Mouse (Mus musculus) midbrain, embryonic 15.5 days (tissue): ENCODE data around the gene Angptl6. TPM values are rescaled to one million over a fixed set of nuclear protein-coding genes. Genes with fewer than 3 reads are reported as not detected.

Experiments
- ATAC-seq: fragments of 200-750 bp; cut with Nextera tagmentation; replicated peaks from 2 replicates; pipeline ENCODE4 v1.8.0; 2017; ENCODE audit warnings: moderate TSS enrichment
- H3K27ac ChIP-seq: fragments of 300-500 bp; sonication (generic); 2 replicates; pipeline ENCODE4 v1.5.1; 2015; ENCODE audit warnings: mild to moderate bottlenecking, inconsistent platforms
- H3K27me3 ChIP-seq: fragments of 300-500 bp; sonication (generic); replicated peaks from 2 replicates; pipeline ENCODE4 v1.6.1; 2015; ENCODE audit warnings: inconsistent platforms
- H3K36me3 ChIP-seq: fragments of 300-500 bp; sonication (generic); replicated peaks from 2 replicates; pipeline ENCODE4 v1.6.1; 2015; ENCODE audit warnings: inconsistent platforms
- H3K4me1 ChIP-seq: fragments of 300-500 bp; sonication (generic); 2 replicates; pipeline ENCODE4 v1.6.1; 2015; ENCODE audit warnings: inconsistent platforms
- H3K4me2 ChIP-seq: fragments of 300-500 bp; sonication (generic); 2 replicates; pipeline ENCODE4 v1.6.1; 2015; ENCODE audit warnings: inconsistent platforms, mild to moderate bottlenecking, moderate library complexity
- H3K4me3 ChIP-seq: fragments of 300-500 bp; sonication (generic); 2 replicates; pipeline ENCODE4 v1.5.1; 2015; ENCODE audit warnings: mild to moderate bottlenecking, inconsistent platforms
- H3K9ac ChIP-seq: fragments of 300-500 bp; sonication (generic); 2 replicates; pipeline ENCODE4 v1.6.1; 2015; ENCODE audit warnings: mild to moderate bottlenecking, inconsistent platforms
- H3K9me3 ChIP-seq: fragments of 300-500 bp; sonication (generic); 2 replicates; pipeline ENCODE4 v1.6.1; 2016; ENCODE audit warnings: inconsistent platforms
- WGBS: fragments of 180-500 bp; shearing (Covaris S2); methylation state at CpG from one replicate; pipeline ENCODE4 v1.1.7; 2015; ENCODE audit warnings: mixed read lengths; 5-methylcytosine and 5-hydroxymethylcytosine counted together
- polyA plus RNA-seq: library from polyadenylated mRNA; unstranded; fragments of >200 nt; fragmentation: Nextera tagmentation; extraction: Ambion mirVana; gene quantifications from 2 replicates; pipeline ENCODE4 v1.2.1, GENCODE M21; 2015

The Angptl6 gene
- polyA plus RNA-seq, 1 experiment from 2014 or later = 15.3 TPM

- 36% methylated on average over 14 of the region's 14 CpGs for WGBS
- no peaks in the 10 kb centered on the region for H3K9me3 ChIP-seq
These were observed 2.1 kb downstream of the Angptl6 start for GRCm38 (mm10) chr9:20877118-20878040.

DNA sequence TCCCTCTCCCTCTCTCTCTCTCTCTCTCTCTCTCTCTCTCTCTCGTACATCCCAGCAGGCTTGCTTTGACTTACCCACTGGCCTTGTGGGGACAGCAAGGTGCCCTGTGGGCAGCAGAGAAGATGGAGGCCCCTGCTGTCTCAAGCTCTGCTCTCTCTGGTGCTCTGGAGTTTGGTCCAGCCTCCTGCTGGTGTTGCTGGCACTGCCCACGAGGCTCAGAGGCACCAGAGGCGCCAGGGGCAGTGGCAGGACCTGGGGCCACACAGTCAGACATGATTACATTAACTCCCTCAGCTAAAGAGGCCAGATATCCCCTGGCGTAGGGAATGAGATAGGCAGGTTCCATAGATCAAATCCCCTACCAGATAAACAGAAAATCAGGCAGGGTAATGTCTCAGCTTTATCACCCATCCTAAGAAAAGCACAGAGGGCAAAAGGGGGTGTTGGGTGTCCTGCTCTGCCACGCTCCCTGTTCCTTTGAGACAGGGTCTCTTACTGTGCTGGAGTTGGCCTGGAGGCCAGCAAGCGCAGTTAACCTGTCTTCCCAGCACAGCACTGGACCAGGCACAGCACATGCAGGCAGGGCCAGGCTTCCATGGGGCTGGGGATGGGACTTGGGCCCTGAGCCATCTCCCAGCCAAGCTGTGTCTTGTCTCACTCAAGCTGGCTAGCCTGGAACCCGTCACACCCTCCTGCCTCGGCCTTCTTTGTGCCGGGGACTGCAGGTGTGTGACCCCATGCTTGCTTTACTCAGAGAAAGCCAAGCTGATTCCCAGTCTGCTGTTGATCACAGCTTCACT lies 3.0 kb downstream of the Angptl6 start:
- WGBS = 76% methylated on average over 8 of the region's 9 CpGs
- Histone ChIP-seq H3K9me3 (no peaks in the 10 kb centered on the region), H3K9ac (no peak overlapping the region), H3K27ac (no peak overlapping the region), H3K36me3 (no peaks in the 10 kb centered on the region), H3K27me3 (no peaks in the 10 kb centered on the region), H3K4me3 (no peak overlapping the region), H3K4me1 (peaks cover 20% of the 10 kb centered on the region), H3K4me2 (no peak overlapping the region)
- no peak for ATAC-seq

More at GRCm38 (mm10) chr9:20877118-20878040, 2.1 kb downstream of the Angptl6 start:
- peak overlapping the region; percentile 92 for H3K27ac ChIP-seq
- no peaks in the 10 kb centered on the region for H3K36me3 ChIP-seq
- peak; percentile 31 for ATAC-seq
- no peaks in the 10 kb centered on the region for H3K27me3 ChIP-seq
- H3K4me3 ChIP-seq = peak overlapping the region; percentile 45
- peak overlapping the region; percentile 34 for H3K9ac ChIP-seq
- peak overlapping the region; percentile 72 for H3K4me2 ChIP-seq
- H3K4me1 ChIP-seq = peaks cover 20% of the 10 kb centered on the region

DNA sequence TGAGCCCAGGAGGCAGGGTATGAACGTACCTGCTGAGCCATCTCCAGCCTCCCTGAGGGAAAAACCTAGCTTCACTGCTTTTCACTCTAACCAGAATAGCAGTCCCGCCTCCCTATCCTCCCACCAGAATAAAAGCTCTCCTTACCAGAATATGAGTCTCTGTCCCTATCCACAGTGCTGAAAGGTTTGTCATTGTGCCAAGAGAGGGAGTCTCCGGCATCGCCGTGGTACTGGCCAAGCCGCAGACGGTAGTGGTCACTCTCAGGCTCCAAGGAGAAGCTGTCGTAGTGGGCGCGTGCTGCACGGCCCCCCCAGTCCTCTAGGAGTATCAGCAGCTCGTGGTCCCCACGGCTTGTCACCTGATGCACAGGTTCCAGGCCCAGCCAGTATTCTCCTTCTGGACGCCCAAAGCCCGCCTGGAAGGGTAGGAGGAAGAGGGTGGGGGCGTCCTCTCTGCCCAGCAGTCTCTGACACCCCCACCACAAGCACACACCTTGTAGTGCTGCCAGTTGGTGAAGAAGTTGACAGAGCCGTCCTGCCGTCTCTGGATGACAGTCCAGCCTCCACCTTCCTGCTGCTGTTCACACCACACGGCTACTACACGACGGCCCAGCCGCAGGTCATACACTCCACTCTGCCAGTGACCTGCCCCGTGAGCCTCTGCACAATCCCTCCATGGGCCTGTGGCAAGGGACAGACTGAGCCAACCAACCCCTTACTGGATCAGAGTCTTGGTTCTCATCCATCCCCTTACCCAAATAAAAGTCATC lies 4.3 kb downstream of the Angptl6 start:
- no peak for ATAC-seq
- Histone ChIP-seq H3K4me2 (no peak overlapping the region), H3K4me1 (peaks cover 20% of the 10 kb centered on the region), H3K27me3 (peaks cover 5% of the 10 kb centered on the region; the same call in 1 of the 2 replicates), H3K9ac (no peak overlapping the region), H3K27ac (no peak overlapping the region), H3K36me3 (no peaks in the 10 kb centered on the region), H3K9me3 (no peaks in the 10 kb centered on the region), H3K4me3 (no peak overlapping the region)
- 69% methylated on average over 23 of the region's 23 CpGs for WGBS

- Histone ChIP-seq H3K4me1 (peaks cover 18% of the 10 kb centered on the region), H3K9me3 (no peaks in the 10 kb centered on the region), H3K9ac (no peak overlapping the region), H3K4me2 (no peak overlapping the region), H3K4me3 (no peak overlapping the region), H3K36me3 (no peaks in the 10 kb centered on the region), H3K27ac (no peak overlapping the region), H3K27me3 (peaks cover 21% of the 10 kb centered on the region)
- WGBS = 90% methylated on average over 12 of the region's 12 CpGs
- no peak for ATAC-seq
These were observed 6.0 kb downstream of the Angptl6 start for GRCm38 (mm10) chr9:20873521-20873920.

DNA sequence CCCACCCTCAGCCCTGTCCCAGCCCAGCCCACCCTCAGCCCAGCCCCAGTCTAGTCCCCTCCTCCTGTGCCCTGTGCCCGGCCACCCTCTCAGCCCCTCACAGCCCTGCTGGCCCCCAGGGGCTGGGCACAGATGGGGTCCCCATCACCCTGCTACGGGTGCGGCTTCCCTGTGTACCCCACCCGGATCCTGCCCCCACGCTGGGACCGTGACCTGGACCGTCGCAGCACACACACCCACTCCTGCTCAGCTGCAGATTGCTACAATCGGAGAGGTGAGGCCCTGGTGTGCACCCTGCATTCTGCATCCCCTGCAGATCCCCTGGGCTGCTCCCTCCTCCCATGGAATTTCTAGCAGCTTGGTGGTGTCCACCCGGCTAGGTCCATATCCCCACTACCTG lies 6.5 kb downstream of the Angptl6 start:
- Histone ChIP-seq H3K36me3 (no peaks in the 10 kb centered on the region), H3K4me2 (no peak overlapping the region)
- WGBS = 88% methylated on average over 10 of the region's 10 CpGs

DNA sequence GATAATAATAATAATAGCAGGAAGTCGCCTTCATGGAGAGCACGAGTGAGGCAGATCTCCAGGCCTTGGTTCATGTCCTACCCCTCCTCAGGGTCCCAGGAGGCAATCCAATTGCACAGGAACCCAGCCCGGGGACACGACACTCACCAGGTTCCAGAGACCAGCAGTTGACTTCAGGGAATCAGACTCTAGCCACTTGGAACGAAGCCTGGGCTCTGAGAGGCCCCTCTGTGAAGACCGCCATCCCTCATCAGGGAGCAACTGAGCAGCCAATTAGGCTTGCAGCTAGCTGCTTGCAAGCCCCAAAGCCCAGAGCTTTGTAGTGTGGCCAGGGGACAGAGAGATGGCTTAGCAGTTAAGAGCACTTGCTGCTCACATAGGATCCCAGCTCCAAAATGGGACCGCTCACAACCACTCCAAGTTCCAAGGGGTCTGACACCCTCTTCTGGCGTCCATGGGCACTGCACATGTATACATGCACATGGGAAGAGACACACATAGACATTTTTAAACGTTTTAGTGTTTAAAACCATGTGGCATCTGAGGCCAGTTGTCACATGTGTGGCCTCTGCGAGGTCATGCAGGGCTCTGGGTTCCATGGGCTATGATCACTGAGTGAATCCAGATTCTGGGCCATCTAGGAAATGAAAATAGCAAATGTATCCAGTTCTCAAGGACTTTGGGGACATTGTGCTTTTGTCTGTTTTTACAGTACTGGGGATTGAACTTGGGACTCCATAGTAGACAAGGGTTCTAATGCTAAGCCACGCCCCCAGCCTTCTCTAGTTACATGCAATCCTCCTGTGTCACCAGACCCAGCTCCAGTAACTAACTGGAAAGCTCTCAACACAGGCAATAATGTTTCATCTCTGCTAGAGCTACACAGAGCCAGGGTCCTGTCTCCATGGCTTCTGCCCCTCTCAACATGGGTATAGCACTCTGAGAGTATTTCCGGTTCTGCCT lies 9.0 kb downstream of the Angptl6 start:
- peaks cover 36% of the 10 kb centered on the region for H3K27me3 ChIP-seq
- no peaks in the 10 kb centered on the region for H3K36me3 ChIP-seq
- H3K4me3 ChIP-seq = no peak overlapping the region
- no peak overlapping the region for H3K27ac ChIP-seq
- H3K9me3 ChIP-seq = no peaks in the 10 kb centered on the region
- no peak overlapping the region for H3K9ac ChIP-seq
- peaks cover 3% of the 10 kb centered on the region; the same call in 1 of the 2 replicates for H3K4me1 ChIP-seq
- ATAC-seq = no peak
- H3K4me2 ChIP-seq = no peak overlapping the region
- WGBS = 75% methylated on average over 12 of the region's 12 CpGs

More for the DNA sequence above, 6.5 kb downstream of the Angptl6 start:
- ATAC-seq = no peak
- Histone ChIP-seq H3K9ac (no peak overlapping the region), H3K27ac (no peak overlapping the region), H3K4me1 (peaks cover 18% of the 10 kb centered on the region), H3K4me3 (no peak overlapping the region), H3K9me3 (no peaks in the 10 kb centered on the region), H3K27me3 (peaks cover 24% of the 10 kb centered on the region)

GRCm38 (mm10) chr9:20869246-20869645 lies 10.3 kb downstream of the Angptl6 start:
- Histone ChIP-seq H3K4me3 (peak overlapping the region; percentile 34), H3K4me2 (peak overlapping the region; percentile 47), H3K4me1 (peaks cover 3% of the 10 kb centered on the region; the same call in 1 of the 2 replicates), H3K27ac (no peak overlapping the region), H3K36me3 (no peaks in the 10 kb centered on the region), H3K27me3 (peaks cover 36% of the 10 kb centered on the region), H3K9me3 (no peaks in the 10 kb centered on the region), H3K9ac (no peak overlapping the region)
- WGBS = 9% methylated on average over 19 of the region's 19 CpGs
- no peak for ATAC-seq

- Histone ChIP-seq H3K27me3 (peaks cover 36% of the 10 kb centered on the region), H3K27ac (no peak within 1 kb of the TSS), H3K4me3 (peak within 1 kb of the TSS; percentile 34), H3K4me1 (peaks cover 3% of the 10 kb centered on the region; the same call in 1 of the 2 replicates), H3K36me3 (no peaks in the 10 kb centered on the region), H3K9me3 (no peaks in the 10 kb centered on the region), H3K9ac (no peak within 1 kb of the TSS), H3K4me2 (peak within 1 kb of the TSS; percentile 47)
- WGBS = 10% methylated on average over 53 of the region's 53 CpGs
- ATAC-seq = peak; percentile 40; the same call in 1 of the 2 replicates
These were observed 11.0 kb downstream of the Angptl6 start, which contains the start of gene A230050P20Rik for GRCm38 (mm10) chr9:20868448-20869001. Gene A230050P20Rik, plus strand, starts transcription at chr9:20868642.

GRCm38 (mm10) chr9:20866879-20867278 lies 12.6 kb downstream of the Angptl6 start:
- 59% methylated on average over 3 of the region's 3 CpGs for WGBS
- H3K9me3 ChIP-seq = no peaks in the 10 kb centered on the region
- no peak for ATAC-seq
- H3K27me3 ChIP-seq = peaks cover 36% of the 10 kb centered on the region
- H3K36me3 ChIP-seq = no peaks in the 10 kb centered on the region
- H3K4me2 ChIP-seq = no peak overlapping the region
- no peak overlapping the region for H3K27ac ChIP-seq
- H3K9ac ChIP-seq = no peak overlapping the region
- no peak overlapping the region for H3K4me3 ChIP-seq
- H3K4me1 ChIP-seq = peaks cover 3% of the 10 kb centered on the region; the same call in 1 of the 2 replicates

GRCm38 (mm10) chr9:20862225-20862624 lies 17.3 kb downstream of the Angptl6 start:
- ATAC-seq = no peak
- no peak overlapping the region for H3K9ac ChIP-seq
- H3K4me3 ChIP-seq = no peak overlapping the region
- H3K27ac ChIP-seq = no peak overlapping the region
- no peaks in the 10 kb centered on the region for H3K9me3 ChIP-seq
- H3K36me3 ChIP-seq = no peaks in the 10 kb centered on the region
- no peak overlapping the region for H3K4me2 ChIP-seq
- peaks cover 9% of the 10 kb centered on the region; the same call in 1 of the 2 replicates for H3K27me3 ChIP-seq
- 65% methylated on average over 4 of the region's 4 CpGs for WGBS
- H3K4me1 ChIP-seq = no peaks in the 10 kb centered on the region
